Mouse (Mus musculus) midbrain, postnatal 0 days (tissue): Measurements from ENCODE around the gene Gm5868. TPM values are rescaled to one million over a fixed set of nuclear protein-coding genes. Genes with fewer than 3 reads are reported as not detected.
"Not testable (repeated sequence)": the region's sequence is repeated elsewhere in the genome, so short reads cannot be mapped to it uniquely, and the experiment has no call there.

Source experiments
- ATAC-seq: fragments of 200-750 bp; cut with Nextera tagmentation; 2 replicates; pipeline ENCODE4 v1.8.0; 2017; ENCODE audit warnings: moderate number of reproducible peaks, mild to moderate bottlenecking, moderate TSS enrichment, moderate library complexity; ENCODE audit not compliant: low FRiP score
- DNase-seq: peaks from one replicate; pipeline ENCODE4 v3.0.0-alpha.2; 2015; ENCODE audit warnings: low spot score
- H3K27ac ChIP-seq: fragments of 300-500 bp; sonication (generic); 2 replicates; pipeline ENCODE4 v1.5.1; 2014; ENCODE audit warnings: low read depth, mild to moderate bottlenecking, low read length, mixed read lengths
- H3K27me3 ChIP-seq: fragments of 300-500 bp; sonication (generic); 2 replicates; pipeline ENCODE4 v1.6.1; 2014; ENCODE audit warnings: low read length, control low read depth, mixed read lengths; ENCODE audit not compliant: insufficient read depth
- H3K36me3 ChIP-seq: fragments of 300-500 bp; sonication (generic); 2 replicates; pipeline ENCODE4 v1.6.1; 2014; ENCODE audit warnings: low read length, control low read depth, mixed read lengths; ENCODE audit not compliant: insufficient read depth
- H3K4me1 ChIP-seq: fragments of 300-500 bp; sonication (generic); 2 replicates; pipeline ENCODE4 v1.6.1; 2014; ENCODE audit warnings: mild to moderate bottlenecking, control low read depth, antibody characterized with exemption, low read length, mixed read lengths; ENCODE audit not compliant: insufficient read depth
- H3K4me2 ChIP-seq: fragments of 300-500 bp; sonication (generic); 2 replicates; pipeline ENCODE4 v1.6.1; 2014; ENCODE audit warnings: low read depth, mild to moderate bottlenecking, low read length, mixed read lengths; ENCODE audit not compliant: poor library complexity, severe bottlenecking
- H3K4me3 ChIP-seq: fragments of 300-500 bp; sonication (generic); 2 replicates; pipeline ENCODE4 v1.5.1; 2014; ENCODE audit warnings: low read depth, mild to moderate bottlenecking, low read length, moderate library complexity
- H3K9ac ChIP-seq: fragments of 300-500 bp; sonication (generic); replicated peaks from 2 replicates; pipeline ENCODE4 v1.6.1; 2014; ENCODE audit warnings: mild to moderate bottlenecking, low read length, moderate library complexity, mixed read lengths; ENCODE audit not compliant: poor library complexity, severe bottlenecking
- H3K9me3 ChIP-seq: fragments of 300-500 bp; sonication (generic); 2 replicates; pipeline ENCODE4 v1.6.1; 2016; ENCODE audit warnings: low read length, control low read depth
- CTCF ChIP-seq: IDR thresholded peaks from 2 replicates; pipeline ENCODE4 v1.5.1; 2016; ENCODE audit warnings: antibody characterized with exemption, mild to moderate bottlenecking
- whole genome bisulfite sequencing: fragments of 180-500 bp; shearing (Covaris S2); extraction: QIAGEN DNeasy Blood & Tissue Kit; methylation state at CpG from one replicate; pipeline ENCODE4 v1.1.7; 2014; 5-methylcytosine and 5-hydroxymethylcytosine counted together
- polyA plus RNA-seq: library from polyadenylated mRNA; unstranded; fragments of >200 nt; fragmentation: Nextera tagmentation; extraction: Ambion mirVana; gene quantifications from 2 replicates; pipeline ENCODE4 v1.2.1, GENCODE M21; 2015
- total RNA-seq: library from RNA; depleted of rRNA; stranded (reverse); fragments of >200 nt; gene quantifications from 2 replicates; pipeline ENCODE4 v1.2.3, GENCODE M21; 2014

Gm5868 gene
- total and polyA plus RNA-seq, 2 experiments from 2014 or later, result 2.9 to 4.8 TPM

DNA sequence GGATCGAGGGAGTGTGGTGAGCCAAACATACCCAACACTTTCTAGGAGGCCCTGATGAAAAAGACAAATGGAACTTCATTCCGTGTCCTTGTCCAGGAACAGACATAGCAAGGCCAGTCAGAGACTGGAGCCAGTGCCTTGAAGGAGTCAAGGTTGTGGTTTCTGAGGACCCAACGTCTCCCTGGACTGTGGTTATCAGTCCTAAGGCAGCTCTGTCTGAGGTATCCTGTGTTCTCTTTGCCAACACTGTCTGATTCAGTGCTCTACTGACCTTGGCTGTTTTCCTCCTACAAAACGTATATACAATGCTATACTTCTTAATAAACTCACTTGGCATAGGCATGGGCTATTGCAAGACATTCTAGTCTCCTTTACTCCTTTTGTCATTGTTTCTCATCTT is 30.1 kb upstream of the Gm5868 start:
- no peak for ATAC-seq

DNA sequence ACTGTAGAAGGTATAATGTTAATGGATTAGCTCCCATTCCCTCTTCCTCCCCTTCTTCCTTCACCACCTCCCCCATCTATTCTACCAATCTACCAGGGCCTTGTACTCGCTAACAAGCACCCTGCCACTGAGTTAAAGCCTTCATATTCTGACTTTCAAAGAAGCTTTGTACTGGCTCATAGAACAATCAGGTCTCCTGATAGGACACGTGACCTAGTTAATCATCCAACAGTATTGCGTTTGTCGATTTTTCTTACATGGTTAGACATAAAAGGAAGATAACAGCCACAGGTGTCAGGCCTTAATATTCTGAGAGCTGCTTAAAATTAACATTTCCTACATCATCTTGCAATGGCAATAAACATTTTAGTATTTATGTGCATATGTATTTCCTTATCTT is 15.8 kb upstream of the Gm5868 start:
- Histone ChIP-seq H3K4me1 (no peaks in the 10 kb centered on the region), H3K27me3 (no peaks in the 10 kb centered on the region), H3K9ac (no peak overlapping the region), H3K4me2 (no peak overlapping the region), H3K36me3 (no peaks in the 10 kb centered on the region), H3K4me3 (no peak overlapping the region), H3K27ac (no peak overlapping the region), H3K9me3 (no peaks in the 10 kb centered on the region)
- no peak for TF ChIP-seq CTCF
- 93% methylated on average over 4 of the region's 4 CpGs for WGBS
- no peak for DNase-seq
- ATAC-seq, result no peak

More for the DNA sequence above, 30.1 kb upstream of the Gm5868 start:
- no peak for DNase-seq
- Histone ChIP-seq H3K4me3 (no peak overlapping the region), H3K27ac (no peak overlapping the region), H3K9ac (no peak overlapping the region), H3K27me3 (no peaks in the 10 kb centered on the region), H3K4me1 (no peaks in the 10 kb centered on the region), H3K36me3 (no peaks in the 10 kb centered on the region), H3K9me3 (no peaks in the 10 kb centered on the region), H3K4me2 (no peak overlapping the region)
- WGBS, result 88% methylated on average over 4 of the region's 4 CpGs
- no peak for TF ChIP-seq CTCF

DNA sequence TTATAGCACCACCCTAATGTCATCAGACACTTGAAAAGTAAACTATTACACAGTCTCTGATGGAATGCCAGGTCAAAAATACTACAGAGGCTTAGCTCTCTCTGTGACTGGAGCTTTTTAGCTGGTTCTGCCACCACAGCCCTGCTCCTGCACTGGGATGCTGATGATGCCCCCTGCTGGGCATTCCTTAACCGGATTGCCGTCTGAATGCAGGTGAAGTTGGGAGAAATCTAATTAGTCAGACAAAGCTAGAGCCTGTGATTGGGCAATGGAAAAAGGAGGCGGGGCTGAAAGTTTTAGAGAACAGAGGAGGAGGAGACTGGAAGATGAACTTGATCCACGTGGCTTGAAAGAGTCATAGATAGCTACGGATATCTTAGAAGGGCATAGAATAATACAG is 13.7 kb upstream of the Gm5868 start:
- no peak for DNase-seq
- H3K4me1 ChIP-seq, result no peaks in the 10 kb centered on the region
- no peaks in the 10 kb centered on the region for H3K9me3 ChIP-seq
- peak; percentile 46 for TF ChIP-seq CTCF
- H3K27ac ChIP-seq, result no peak overlapping the region
- H3K4me3 ChIP-seq, result no peak overlapping the region
- H3K36me3 ChIP-seq, result no peaks in the 10 kb centered on the region
- no peaks in the 10 kb centered on the region for H3K27me3 ChIP-seq
- WGBS, result 10% methylated on average over 5 of the region's 5 CpGs
- no peak for ATAC-seq
- no peak overlapping the region for H3K4me2 ChIP-seq
- H3K9ac ChIP-seq, result no peak overlapping the region

DNA sequence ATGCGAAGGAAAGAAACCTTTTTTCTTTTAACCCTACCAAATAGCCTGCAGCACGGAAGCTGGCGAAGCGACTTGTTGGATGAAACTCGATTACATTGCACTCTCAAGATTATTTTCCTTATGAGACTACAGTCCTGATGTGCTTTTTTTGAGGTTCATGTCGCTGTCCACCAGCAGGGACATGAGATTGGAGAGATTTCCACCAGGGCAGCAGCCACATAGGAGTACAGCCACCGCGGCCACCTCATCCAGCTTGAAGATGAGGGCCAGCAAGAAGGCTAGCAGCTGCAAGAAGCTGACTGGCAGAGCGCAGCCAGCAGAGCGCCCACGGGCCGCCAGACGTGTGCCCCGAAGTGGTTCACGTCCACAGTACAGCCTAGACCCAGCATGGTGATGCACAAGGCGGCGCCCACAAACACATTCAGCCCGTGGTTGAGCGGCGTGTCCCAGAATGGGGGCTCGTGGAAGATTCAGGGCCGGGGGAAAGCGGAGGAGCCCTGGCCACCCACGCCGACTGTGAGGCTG is 622 bp downstream of the Gm5868 start:
- ATAC-seq, H3K4me1 ChIP-seq, H3K36me3 ChIP-seq, H3K27ac ChIP-seq, H3K9ac ChIP-seq, DNase-seq, H3K27me3 ChIP-seq, H3K9me3 ChIP-seq: not testable (repeated sequence)
- Histone ChIP-seq H3K4me2 (peak overlapping the region; percentile 54), H3K4me3 (peak overlapping the region; percentile 33)
- WGBS, result 46% methylated on average over 25 of the region's 25 CpGs

DNA sequence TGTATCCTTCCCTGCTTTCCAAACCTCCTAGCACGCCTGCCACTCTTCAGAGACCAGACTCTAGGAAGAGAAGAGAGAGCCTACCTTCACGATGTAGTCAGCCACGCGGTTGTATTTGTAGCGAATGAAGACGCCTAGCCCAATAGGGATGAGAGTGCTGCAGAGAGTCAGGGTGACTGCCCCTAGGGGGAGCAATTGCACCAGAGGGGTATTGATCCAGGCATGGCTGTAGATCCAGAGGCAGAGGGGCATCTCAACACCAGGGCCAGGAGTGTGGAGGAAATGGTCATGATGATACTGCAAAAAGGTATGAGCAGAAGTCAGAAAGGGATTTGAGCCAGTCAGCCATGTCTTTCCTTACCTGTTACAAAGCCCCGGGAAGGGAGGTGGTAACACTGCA is 1.2 kb downstream of the Gm5868 start:
- H3K36me3 ChIP-seq, H3K27ac ChIP-seq, H3K4me1 ChIP-seq, H3K4me3 ChIP-seq, H3K9ac ChIP-seq, ATAC-seq, H3K27me3 ChIP-seq, H3K4me2 ChIP-seq, H3K9me3 ChIP-seq, DNase-seq: not testable (repeated sequence)
- 57% methylated on average over 7 of the region's 7 CpGs for WGBS

DNA sequence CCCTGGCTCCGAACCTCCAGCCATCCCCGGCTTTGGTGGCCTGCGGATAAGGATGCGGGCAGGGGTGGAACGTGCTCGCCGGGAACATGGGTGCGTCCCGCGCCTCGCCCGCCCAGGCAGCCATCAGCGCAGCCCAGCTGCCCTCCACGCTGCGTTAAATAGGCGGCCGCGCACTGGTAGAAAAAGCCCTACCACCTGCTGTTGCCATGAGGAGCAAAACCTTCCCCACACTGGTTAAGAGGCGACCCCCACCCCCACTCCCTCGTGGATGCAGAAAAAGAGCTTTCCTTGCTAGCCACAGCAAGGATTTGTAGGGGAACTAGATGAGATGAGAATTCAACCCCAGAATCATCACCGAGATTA is 6.4 kb downstream of the Gm5868 start, which contains the start of gene Zar1:
Gene Zar1 (minus strand): TSS at position 285 of the 363 bp plus-strand sequence.
- DNase-seq, H3K9me3 ChIP-seq, H3K27ac ChIP-seq, H3K4me1 ChIP-seq, H3K36me3 ChIP-seq, H3K27me3 ChIP-seq: not testable (repeated sequence)
- peak; percentile 52; the same call in 1 of the 2 replicates for ATAC-seq
- WGBS, result 8% methylated on average over 8 of the region's 21 CpGs
- Histone ChIP-seq H3K4me3 (peak within 1 kb of the TSS; percentile 38), H3K9ac (0 out of 2 replicates have a peak within 1 kb of the TSS, but pooled peaks have one; percentile 29), H3K4me2 (peak within 1 kb of the TSS; percentile 54)

DNA sequence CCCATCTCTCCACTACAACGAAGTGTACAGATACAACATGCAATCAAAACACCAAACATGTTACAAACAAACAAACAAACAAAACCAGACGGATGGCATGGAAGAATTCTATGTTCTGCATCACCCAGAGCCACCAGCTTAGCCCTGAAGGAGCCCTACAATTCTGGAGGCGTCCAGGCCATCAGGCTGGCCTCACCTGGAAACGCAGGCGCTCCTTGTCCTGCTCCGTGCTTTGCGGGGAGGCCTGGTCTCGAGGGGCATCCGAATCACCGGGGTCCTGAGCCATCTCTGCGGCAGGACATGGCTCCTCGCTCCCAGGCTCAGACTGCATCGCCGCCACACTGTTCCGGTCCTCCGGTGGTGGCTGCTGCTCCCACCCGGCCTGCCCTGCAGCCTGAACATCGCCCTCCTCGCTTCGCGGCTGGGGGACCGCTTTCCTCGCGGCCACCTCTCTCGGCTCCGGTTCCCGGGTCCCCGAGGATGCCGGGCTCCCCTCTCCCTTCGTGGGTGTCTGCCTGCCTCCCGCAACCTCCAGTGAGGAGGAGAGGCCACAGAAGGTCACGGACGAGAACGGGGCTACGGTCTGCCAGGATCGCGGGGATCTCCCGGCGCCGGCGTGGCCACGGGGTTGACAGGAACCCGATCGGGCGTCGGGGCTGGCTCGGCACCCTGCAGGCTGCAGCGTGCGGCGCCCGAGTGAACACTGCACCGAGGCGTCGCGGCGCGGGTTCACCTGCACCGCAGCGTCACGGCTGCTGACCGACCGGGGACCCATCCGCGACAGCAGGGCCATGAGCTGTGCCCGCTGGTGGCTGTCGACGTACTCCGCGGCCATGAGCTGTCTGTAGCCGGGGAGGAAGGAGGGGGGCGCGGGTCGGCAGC is 7.0 kb downstream of the Gm5868 start:
- H3K4me1 ChIP-seq, DNase-seq, H3K9me3 ChIP-seq, H3K27me3 ChIP-seq, H3K27ac ChIP-seq, H3K36me3 ChIP-seq: not testable (repeated sequence)
- peak; percentile 78 for ATAC-seq
- H3K9ac ChIP-seq, result 0 out of 2 replicates have a peak overlapping the region, but pooled peaks have one; percentile 29
- peak overlapping the region; percentile 38 for H3K4me3 ChIP-seq
- WGBS, result 6% methylated on average over 52 of the region's 73 CpGs
- H3K4me2 ChIP-seq, result peak overlapping the region; percentile 54

DNA sequence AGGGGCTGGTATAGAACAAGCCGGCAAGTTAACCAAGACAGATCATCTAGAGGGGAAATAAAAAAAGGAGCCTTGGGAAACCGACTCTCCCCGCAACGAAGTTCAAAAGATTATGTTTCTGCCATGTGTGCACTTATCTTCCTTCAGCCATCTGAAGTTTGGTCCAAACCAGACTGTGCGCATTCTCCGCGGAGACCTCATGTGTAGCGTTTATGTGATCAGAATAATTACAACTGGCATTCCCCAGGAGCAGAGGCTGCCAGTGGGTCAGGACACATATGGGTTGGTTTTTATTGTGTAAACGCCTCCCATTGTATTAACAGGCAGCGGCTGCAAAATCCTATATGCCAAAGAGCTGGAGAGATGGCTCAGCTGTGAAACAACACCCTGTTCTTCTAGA is 7.8 kb downstream of the Gm5868 start:
- H3K4me2 ChIP-seq, H3K4me3 ChIP-seq, DNase-seq: not testable (repeated sequence)

More for the DNA sequence above, 7.8 kb downstream of the Gm5868 start:
- H3K27me3 ChIP-seq, H3K4me1 ChIP-seq, H3K9ac ChIP-seq, H3K36me3 ChIP-seq, H3K9me3 ChIP-seq, H3K27ac ChIP-seq: not testable (repeated sequence)
- ATAC-seq, result 0 out of 2 replicates have a peak, but pooled peaks have one; percentile 32
- WGBS, result 25% methylated on average over 10 of the region's 10 CpGs
